Mouse (Mus musculus) erythroblast, embryonic 14.5 days (primary cell): Measurements from ENCODE around the gene 3300002I08Rik.

Experiments used
- GATA1 ChIP-seq: IDR thresholded peaks from 2 replicates; pipeline ENCODE4 v1.6.1; 2012; ENCODE audit warnings: low read length, inconsistent platforms, mixed read lengths
- TAL1 ChIP-seq: IDR thresholded peaks from 3 replicates; pipeline ENCODE4 v1.6.1; 2012; ENCODE audit warnings: low read length, inconsistent platforms, mixed read lengths

DNA sequence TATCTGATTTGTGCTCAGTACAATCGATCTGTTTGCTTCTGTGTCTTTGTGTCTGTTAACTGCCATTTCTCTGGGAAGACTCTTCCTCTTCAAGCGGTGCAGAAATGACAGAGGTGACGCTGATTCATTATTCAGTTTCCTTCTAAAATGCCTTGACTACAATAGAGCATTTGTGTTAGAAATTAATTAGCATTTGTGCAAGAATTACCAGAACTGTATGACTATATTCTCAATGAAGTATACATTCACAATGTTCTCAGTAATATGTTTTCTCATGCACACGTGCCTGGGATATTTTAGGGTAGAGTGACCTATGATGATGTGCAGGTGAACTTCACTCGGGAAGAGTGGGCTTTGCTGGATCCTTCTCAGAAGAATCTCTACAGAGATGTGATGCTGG, 39.2 kb downstream of the 3300002I08Rik start, which contains the start of gene Gm10130:
- TF ChIP-seq TAL1 (no peak), GATA1 (no peak)
